Mouse (Mus musculus) layer of hippocampus, adult 2 months (tissue): ENCODE data around the gene Cfap54. TPM values are rescaled to one million over a fixed set of nuclear protein-coding genes. Genes with fewer than 3 reads are reported as not detected.

ENCODE experiments used
- DNase-seq, 2 experiments: peaks; one replicate each; pipeline ENCODE4 v3.0.0; 2022; ENCODE audit warnings: low spot score in 2 of 2
- H3K27ac ChIP-seq: fragments of 200-600 bp; 2 replicates; pipeline ENCODE4 v1.8.1; 2022
- H3K4me3 ChIP-seq: fragments of 200-600 bp; 2 replicates; pipeline ENCODE4 v1.8.1; 2022; ENCODE audit warnings: mild to moderate bottlenecking
- CTCF ChIP-seq: fragments of 200-600 bp; conservative IDR thresholded peaks from 2 replicates; pipeline ENCODE4 v1.8.1; 2022; ENCODE audit warnings: antibody characterized with exemption, mild to moderate bottlenecking, moderate library complexity
- total RNA-seq, 2 experiments: library from RNA; stranded (reverse); gene quantifications; 2 replicates each; pipeline ENCODE4 v1.2.3; 2021

Cfap54 gene
- total RNA-seq, 2 experiments from 2014 or later: 20.7 to 22.9 TPM

GRCm38 (mm10) chr10:93069041-93069679, 12.3 kb downstream of the Cfap54 start:
- DNase-seq: no peak
- no peak overlapping the region for H3K4me3 ChIP-seq
- TF ChIP-seq CTCF: no peak
- peak overlapping the region; percentile 81 for H3K27ac ChIP-seq

GRCm38 (mm10) chr10:93064973-93065372, 16.4 kb downstream of the Cfap54 start:
- H3K27ac ChIP-seq: peak overlapping the region; percentile 34; the same call in 1 of the 2 replicates
- DNase-seq: peak in 1 of 2 experiments; percentile 53
- H3K4me3 ChIP-seq: no peak overlapping the region
- no peak for TF ChIP-seq CTCF

GRCm38 (mm10) chr10:93063576-93063975, 17.8 kb downstream of the Cfap54 start:
- no peak for TF ChIP-seq CTCF
- no peak for DNase-seq
- H3K27ac ChIP-seq: no peak overlapping the region
- H3K4me3 ChIP-seq: no peak overlapping the region

- no peak for DNase-seq
- H3K4me3 ChIP-seq: no peak overlapping the region
- no peak for TF ChIP-seq CTCF
- H3K27ac ChIP-seq: no peak overlapping the region
Observed at GRCm38 (mm10) chr10:93062395-93062794, 19.0 kb downstream of the Cfap54 start.

- DNase-seq: peak in 1 of 2 experiments; percentile 13
- TF ChIP-seq CTCF: no peak
- Histone ChIP-seq H3K27ac (peak overlapping the region; percentile 86), H3K4me3 (no peak overlapping the region)
Observed at GRCm38 (mm10) chr10:93053867-93054266, 27.6 kb downstream of the Cfap54 start.

GRCm38 (mm10) chr10:93053315-93053714, 28.1 kb downstream of the Cfap54 start:
- no peak for TF ChIP-seq CTCF
- DNase-seq: no peak
- Histone ChIP-seq H3K27ac (peak overlapping the region; percentile 86), H3K4me3 (no peak overlapping the region)

GRCm38 (mm10) chr10:93051016-93051726, 30.2 kb downstream of the Cfap54 start:
- peak; percentile 74 to 85 for DNase-seq
- peak overlapping the region; percentile 80 for H3K27ac ChIP-seq
- H3K4me3 ChIP-seq: peak overlapping the region; percentile 20; the same call in 1 of the 2 replicates
- TF ChIP-seq CTCF: peak; percentile 91

- H3K27ac ChIP-seq: no peak overlapping the region
- TF ChIP-seq CTCF: no peak
- no peak for DNase-seq
- no peak overlapping the region for H3K4me3 ChIP-seq
Observed at GRCm38 (mm10) chr10:93050571-93050970, 30.8 kb downstream of the Cfap54 start.

GRCm38 (mm10) chr10:93043195-93043594, 38.2 kb downstream of the Cfap54 start:
- Histone ChIP-seq H3K4me3 (no peak overlapping the region), H3K27ac (no peak overlapping the region)
- no peak for DNase-seq
- TF ChIP-seq CTCF: no peak

GRCm38 (mm10) chr10:93041850-93042249, 39.6 kb downstream of the Cfap54 start:
- Histone ChIP-seq H3K27ac (no peak overlapping the region), H3K4me3 (no peak overlapping the region)
- DNase-seq: no peak
- no peak for TF ChIP-seq CTCF

GRCm38 (mm10) chr10:93041392-93041791, 40.0 kb downstream of the Cfap54 start:
- no peak for DNase-seq
- TF ChIP-seq CTCF: no peak
- no peak overlapping the region for H3K27ac ChIP-seq
- no peak overlapping the region for H3K4me3 ChIP-seq

- no peak overlapping the region for H3K27ac ChIP-seq
- no peak for DNase-seq
Observed at GRCm38 (mm10) chr10:93036532-93036931, 44.9 kb downstream of the Cfap54 start.

GRCm38 (mm10) chr10:93035489-93035888, 45.9 kb downstream of the Cfap54 start:
- DNase-seq: no peak
- no peak for TF ChIP-seq CTCF
- Histone ChIP-seq H3K4me3 (no peak overlapping the region), H3K27ac (no peak overlapping the region)

More at GRCm38 (mm10) chr10:93036532-93036931, 44.9 kb downstream of the Cfap54 start:
- no peak for TF ChIP-seq CTCF
- no peak overlapping the region for H3K4me3 ChIP-seq

- no peak for TF ChIP-seq CTCF
- no peak for DNase-seq
- Histone ChIP-seq H3K27ac (no peak overlapping the region), H3K4me3 (no peak overlapping the region)
Observed at GRCm38 (mm10) chr10:93023295-93023694, 58.1 kb downstream of the Cfap54 start.
